Comparison of ENCODE assay signal across 8 mouse cellular contexts in genomic region chr9:82854040-82854439, GRCm38 (mm10). TPM values are rescaled to one million over a fixed set of nuclear protein-coding genes. Genes with fewer than 3 reads are reported as not detected.
DNase-seq lines count a peak whose midpoint lies in the region; ATAC-seq lines count a peak whose summit lies in the region.
"Had no signal": no experiment of that assay in that cellular context is flagged by ENCODE, and none has a peak within 500 bp of the region (broad histone marks: within the 10 kb centered on the region; RNA-seq: fewer than 3 reads in every experiment).

No protein-coding gene starts in this region.

- no peaks in the 10 kb centered on the region for H3K9me3 ChIP-seq in forebrain, embryonic 12.5 days
- H3K9me3 ChIP-seq in neural tube, embryonic 14.5 days (ENCODE audit: control insufficient read depth, low read length) = no peaks in the 10 kb centered on the region
- H3K9me3 ChIP-seq: megakaryocyte, embryonic 14.5 days had no signal

- DNase-seq in left cerebral cortex, postnatal 14 days (ENCODE audit: low spot score in 2 of 2) = peak; percentile 24 to 37
- DNase-seq in left cerebral cortex, adult 9 months (ENCODE audit: low spot score in 2 of 2) = no peak
- DNase-seq in MEL-GATA-1-ER (ENCODE audit: extremely low read depth, low read depth) = peak; percentile 23
- DNase-seq in urinary bladder, postnatal 36 days (ENCODE audit: low spot score in 2 of 2) = no peak
- DNase-seq in layer of hippocampus, postnatal 10 days (ENCODE audit: low spot score in 2 of 2) = no peak

- 70% methylated on average over 2 of the region's 2 CpGs for WGBS in forebrain, embryonic 12.5 days
- 63% methylated on average over 2 of the region's 2 CpGs for WGBS in neural tube, embryonic 14.5 days

- intact Hi-C loops in left cerebral cortex, postnatal 14 days (cut with DNase I) = no loop called here

- peak; percentile 51; the same call in 1 of the 2 replicates for ATAC-seq in forebrain, embryonic 12.5 days (ENCODE audit: low FRiP score)
- peak; percentile 62 for ATAC-seq in neural tube, embryonic 14.5 days (ENCODE audit: low read depth)

- no peaks in the 10 kb centered on the region for H3K4me1 ChIP-seq in forebrain, embryonic 12.5 days
- H3K4me1 ChIP-seq in neural tube, embryonic 14.5 days (ENCODE audit: control insufficient read depth, insufficient read depth, low read length) = no peaks in the 10 kb centered on the region
- H3K4me1 ChIP-seq: megakaryocyte, embryonic 14.5 days had no signal

- no peak overlapping the region for H3K27ac ChIP-seq in forebrain, embryonic 12.5 days
- H3K27ac ChIP-seq in neural tube, embryonic 14.5 days (ENCODE audit: low read depth, low read length) = no peak overlapping the region

- no peaks in the 10 kb centered on the region for H3K36me3 ChIP-seq in forebrain, embryonic 12.5 days (replicated peaks)
- no peaks in the 10 kb centered on the region for H3K36me3 ChIP-seq in neural tube, embryonic 14.5 days (ENCODE audit: control insufficient read depth, insufficient read depth, low read length)

- H3K9ac ChIP-seq in forebrain, embryonic 12.5 days = no peak overlapping the region
- H3K9ac ChIP-seq in neural tube, embryonic 14.5 days (replicated peaks; ENCODE audit: low read depth, low read length) = no peak overlapping the region

- no peak overlapping the region for H3K4me2 ChIP-seq in forebrain, embryonic 12.5 days
- H3K4me2 ChIP-seq in neural tube, embryonic 14.5 days (ENCODE audit: low read depth, low read length) = no peak overlapping the region

- H3K27me3 ChIP-seq in forebrain, embryonic 12.5 days = no peaks in the 10 kb centered on the region
- no peaks in the 10 kb centered on the region for H3K27me3 ChIP-seq in neural tube, embryonic 14.5 days (ENCODE audit: control insufficient read depth, insufficient read depth, low read length)
- H3K27me3 ChIP-seq: megakaryocyte, embryonic 14.5 days had no signal

- H3K4me3 ChIP-seq in forebrain, embryonic 12.5 days (replicated peaks) = no peak overlapping the region
- no peak overlapping the region for H3K4me3 ChIP-seq in neural tube, embryonic 14.5 days (ENCODE audit: low read depth, low read length)
- H3K4me3 ChIP-seq: megakaryocyte, embryonic 14.5 days had no signal

RNA-seq across cellular contexts. Expression of gene Irak1bp1, which starts 24.7 kb away (rescaled TPM):
- total RNA-seq in left cerebral cortex, postnatal 14 days (2021) = 10 to 100 TPM; 21.3 to 24.9 TPM
- 35.2 and 35.9 TPM in 2 replicates for polyA plus RNA-seq in forebrain, embryonic 12.5 days (2016; fragmentation: Nextera tagmentation; extraction: Ambion mirVana)
- polyA plus RNA-seq in neural tube, embryonic 14.5 days (2014; fragmentation: Nextera tagmentation; extraction: Ambion mirVana) = 37.9 and 43.7 TPM in 2 replicates
- 10 to 100 TPM; 23.7 to 28.7 TPM for total RNA-seq in layer of hippocampus, postnatal 10 days (2021)

Comparison
In these comparisons a context has a peak if more than half of its experiments do, and no peak if none do; other contexts are left out.
1. DNase-seq: peak in left cerebral cortex, postnatal 14 days (2 of 2) and MEL-GATA-1-ER (single experiment); none in left cerebral cortex, adult 9 months (0 of 2), urinary bladder, postnatal 36 days (0 of 2) and layer of hippocampus, postnatal 10 days (0 of 2).